Mouse (Mus musculus) hindbrain, embryonic 11.5 days (tissue): ENCODE data around the gene 1110008L16Rik. TPM values are rescaled to one million over a fixed set of nuclear protein-coding genes. Genes with fewer than 3 reads are reported as not detected.

Experiments used
- ATAC-seq: fragments of 200-750 bp; cut with Nextera tagmentation; 2 replicates; pipeline ENCODE4 v1.8.0; 2017; ENCODE audit warnings: mild to moderate bottlenecking, moderate TSS enrichment, moderate library complexity; ENCODE audit not compliant: low FRiP score
- DNase-seq: peaks from one replicate; pipeline ENCODE4 v3.0.0-alpha.2; 2015; ENCODE audit warnings: low spot score
- H3K27ac ChIP-seq: fragments of 300-500 bp; sonication (generic); 2 replicates; pipeline ENCODE4 v1.5.1; 2014; ENCODE audit warnings: mild to moderate bottlenecking, low read depth, low read length
- H3K27me3 ChIP-seq: fragments of 300-500 bp; sonication (generic); 2 replicates; pipeline ENCODE4 v1.6.1; 2014; ENCODE audit warnings: mild to moderate bottlenecking, low read length, moderate library complexity, mixed read lengths; ENCODE audit not compliant: control insufficient read depth, insufficient read depth
- H3K36me3 ChIP-seq: fragments of 300-500 bp; sonication (generic); 2 replicates; pipeline ENCODE4 v1.6.1; 2014; ENCODE audit warnings: mild to moderate bottlenecking, low read length, moderate library complexity, mixed read lengths; ENCODE audit not compliant: control insufficient read depth, insufficient read depth
- H3K4me1 ChIP-seq: fragments of 300-500 bp; sonication (generic); replicated peaks from 2 replicates; pipeline ENCODE4 v1.6.1; 2014; ENCODE audit warnings: low read length, mixed read lengths; ENCODE audit not compliant: control insufficient read depth, insufficient read depth
- H3K4me2 ChIP-seq: fragments of 300-500 bp; sonication (generic); replicated peaks from 2 replicates; pipeline ENCODE4 v1.6.1; 2014; ENCODE audit warnings: mild to moderate bottlenecking, low read depth, low read length
- H3K4me3 ChIP-seq: fragments of 300-500 bp; sonication (generic); 2 replicates; pipeline ENCODE4 v1.5.1; 2014; ENCODE audit warnings: low read depth, low read length
- H3K9ac ChIP-seq: fragments of 300-500 bp; sonication (generic); 2 replicates; pipeline ENCODE4 v1.6.1; 2014; ENCODE audit warnings: low read depth, low read length
- H3K9me3 ChIP-seq: fragments of 300-500 bp; sonication (generic); 2 replicates; pipeline ENCODE4 v1.6.1; 2016; ENCODE audit warnings: low read length; ENCODE audit not compliant: control insufficient read depth
- WGBS: fragments of 180-500 bp; shearing (Covaris S2); extraction: QIAGEN DNeasy Blood & Tissue Kit; methylation state at CpG from one replicate; pipeline ENCODE4 v1.1.7; 2014; 5-methylcytosine and 5-hydroxymethylcytosine counted together
- polyA plus RNA-seq: library from polyadenylated mRNA; unstranded; fragments of >200 nt; fragmentation: Nextera tagmentation; extraction: Ambion mirVana; gene quantifications from 2 replicates; pipeline ENCODE4 v1.2.1, GENCODE M21; 2014

Gene 1110008L16Rik
- polyA plus RNA-seq, 1 experiment from 2014 or later = 20.0 TPM

GRCm38 (mm10) chr12:55302485-55303441 lies 3.4 kb downstream of the 1110008L16Rik start, which contains the start of gene Ppp2r3c:
Ppp2r3c (minus strand) TSS chr12:55302998.
- WGBS = under 1% methylated on average over 55 of the region's 55 CpGs
- H3K9me3 ChIP-seq = no peaks in the 10 kb centered on the region

DNA sequence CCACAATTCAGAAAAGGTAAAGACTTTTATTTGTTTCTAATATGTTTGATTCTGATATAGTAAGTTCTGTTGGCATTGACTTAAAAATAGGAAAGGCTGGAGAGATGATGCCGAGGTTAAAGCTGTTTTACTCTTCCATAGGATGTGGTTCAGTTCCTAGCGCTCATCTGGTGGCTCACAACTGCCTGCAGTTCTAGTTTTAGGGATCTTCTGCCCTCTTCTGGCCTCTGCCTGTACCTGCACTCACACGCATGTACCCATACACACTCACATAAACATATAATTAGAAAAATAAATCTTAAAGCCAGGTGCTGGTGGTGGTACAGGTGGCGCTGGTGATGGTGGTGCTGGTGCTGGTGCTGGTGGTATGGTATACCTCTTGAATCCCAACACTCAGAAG lies 7.0 kb downstream of the 1110008L16Rik start:
- H3K4me2 ChIP-seq = no peak overlapping the region
- H3K4me3 ChIP-seq = no peak overlapping the region
- no peak overlapping the region for H3K27ac ChIP-seq
- DNase-seq (no peak), ATAC-seq (no peak)
- no peaks in the 10 kb centered on the region for H3K4me1 ChIP-seq
- no peaks in the 10 kb centered on the region for H3K36me3 ChIP-seq
- H3K9ac ChIP-seq = no peak overlapping the region
- WGBS = 98% methylated on average over 4 of the region's 4 CpGs
- no peaks in the 10 kb centered on the region for H3K27me3 ChIP-seq
- H3K9me3 ChIP-seq = no peaks in the 10 kb centered on the region

More at GRCm38 (mm10) chr12:55302485-55303441, 3.4 kb downstream of the 1110008L16Rik start, which contains the start of gene Ppp2r3c:
- Histone ChIP-seq H3K36me3 (no peaks in the 10 kb centered on the region), H3K27ac (peak within 1 kb of the TSS; percentile 78), H3K4me2 (peak within 1 kb of the TSS; percentile 72), H3K27me3 (no peaks in the 10 kb centered on the region), H3K4me1 (peaks cover 3% of the 10 kb centered on the region; the same call in 1 of the 2 replicates), H3K4me3 (peak within 1 kb of the TSS; percentile 66), H3K9ac (peak within 1 kb of the TSS; percentile 79)
- DNase-seq (peak; percentile 91), ATAC-seq (peak; percentile 92)

- no peak overlapping the region for H3K27ac ChIP-seq
- no peaks in the 10 kb centered on the region for H3K27me3 ChIP-seq
- H3K4me2 ChIP-seq = no peak overlapping the region
- H3K4me3 ChIP-seq = no peak overlapping the region
- no peaks in the 10 kb centered on the region for H3K9me3 ChIP-seq
- 76% methylated on average over 6 of the region's 6 CpGs for WGBS
- H3K36me3 ChIP-seq = no peaks in the 10 kb centered on the region
- ATAC-seq (no peak), DNase-seq (no peak)
- H3K9ac ChIP-seq = no peak overlapping the region
- H3K4me1 ChIP-seq = no peaks in the 10 kb centered on the region
Observed at GRCm38 (mm10) chr12:55307566-55307965, 8.2 kb downstream of the 1110008L16Rik start.

DNA sequence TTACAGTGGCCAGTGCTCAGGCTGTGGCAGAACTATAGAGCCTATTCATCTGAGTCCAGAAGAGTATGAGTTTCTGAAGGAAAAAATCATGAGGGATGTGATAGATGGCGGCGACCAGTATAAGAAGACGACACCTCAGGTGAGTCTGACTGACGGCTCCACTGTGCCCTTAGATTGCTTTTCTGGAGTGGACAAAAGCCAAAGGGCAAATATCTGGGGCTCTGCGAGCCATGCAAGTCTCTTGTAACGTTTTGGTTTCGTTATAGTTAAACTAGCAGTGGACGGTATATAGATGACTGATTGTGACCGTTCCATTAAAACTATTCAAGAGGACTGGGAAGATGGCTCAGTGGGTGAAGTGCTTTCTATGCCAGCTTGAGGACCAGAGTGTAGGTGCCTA lies 9.4 kb downstream of the 1110008L16Rik start:
- no peak overlapping the region for H3K27ac ChIP-seq
- no peak for ATAC-seq
- H3K4me3 ChIP-seq = no peak overlapping the region
- H3K27me3 ChIP-seq = no peaks in the 10 kb centered on the region
- H3K4me2 ChIP-seq = no peak overlapping the region
- no peak overlapping the region for H3K9ac ChIP-seq
- H3K9me3 ChIP-seq = no peaks in the 10 kb centered on the region
- 95% methylated on average over 9 of the region's 9 CpGs for WGBS
- H3K36me3 ChIP-seq = no peaks in the 10 kb centered on the region
- DNase-seq = no peak
- no peaks in the 10 kb centered on the region for H3K4me1 ChIP-seq

DNA sequence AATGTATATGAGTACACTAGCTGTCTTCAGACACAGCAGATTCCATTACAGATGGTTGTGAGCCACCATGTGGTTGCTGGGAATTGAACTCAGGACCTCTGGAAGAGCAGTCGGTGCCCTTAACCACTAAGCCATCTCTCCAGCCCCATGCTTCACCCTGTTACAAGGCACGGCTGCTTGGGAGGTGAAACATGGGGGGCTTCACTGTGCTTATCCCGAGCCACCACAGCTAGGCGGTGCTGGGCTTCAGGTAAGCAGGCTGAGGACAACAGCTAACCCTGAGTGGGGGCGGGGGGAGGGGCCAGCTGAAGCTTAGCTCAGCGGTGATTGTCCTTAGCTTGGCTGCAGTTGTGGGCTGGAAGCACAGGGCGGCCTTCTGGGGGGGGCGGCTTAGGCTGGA lies 10.1 kb downstream of the 1110008L16Rik start:
- Histone ChIP-seq H3K4me3 (no peak overlapping the region), H3K27ac (no peak overlapping the region), H3K27me3 (no peaks in the 10 kb centered on the region), H3K4me1 (no peaks in the 10 kb centered on the region), H3K36me3 (no peaks in the 10 kb centered on the region), H3K9ac (no peak overlapping the region), H3K4me2 (no peak overlapping the region), H3K9me3 (no peaks in the 10 kb centered on the region)
- DNase-seq = no peak
- ATAC-seq = no peak
- 73% methylated on average over 8 of the region's 8 CpGs for WGBS

DNA sequence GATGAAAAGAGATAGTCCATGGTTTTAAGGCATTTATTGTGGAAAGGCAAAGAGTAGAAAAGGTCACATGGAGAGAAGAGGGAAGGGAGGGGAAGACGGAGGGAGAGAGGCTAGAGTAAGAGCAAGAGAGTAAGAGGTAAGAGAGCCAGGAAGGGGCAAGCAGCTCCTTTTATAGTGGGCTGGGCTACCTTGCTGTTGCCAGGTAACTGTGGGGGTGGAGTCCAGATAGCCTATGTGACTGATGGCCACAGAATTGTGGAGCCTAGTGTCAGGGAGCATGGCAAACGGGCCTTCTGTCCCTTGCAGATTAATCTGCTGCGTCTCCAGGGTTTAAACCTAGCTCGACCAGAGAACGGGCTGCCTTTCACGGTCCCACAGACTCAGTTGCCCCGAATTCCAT lies 12.5 kb downstream of the 1110008L16Rik start:
- WGBS = 91% methylated on average over 7 of the region's 7 CpGs
- no peak overlapping the region for H3K9ac ChIP-seq

GRCm38 (mm10) chr12:55313901-55314300 lies 14.5 kb downstream of the 1110008L16Rik start:
- H3K4me3 ChIP-seq = no peak overlapping the region
- no peaks in the 10 kb centered on the region for H3K27me3 ChIP-seq
- DNase-seq (no peak), ATAC-seq (no peak)
- no peaks in the 10 kb centered on the region for H3K4me1 ChIP-seq
- no peak overlapping the region for H3K27ac ChIP-seq
- H3K36me3 ChIP-seq = no peaks in the 10 kb centered on the region
- no peak overlapping the region for H3K4me2 ChIP-seq
- 94% methylated on average over 5 of the region's 5 CpGs for WGBS
- H3K9ac ChIP-seq = no peak overlapping the region
- no peaks in the 10 kb centered on the region for H3K9me3 ChIP-seq

More for the DNA sequence above, 12.5 kb downstream of the 1110008L16Rik start:
- no peak for DNase-seq
- no peak overlapping the region for H3K27ac ChIP-seq
- ATAC-seq = no peak
- H3K36me3 ChIP-seq = no peaks in the 10 kb centered on the region
- no peak overlapping the region for H3K4me2 ChIP-seq
- no peaks in the 10 kb centered on the region for H3K9me3 ChIP-seq
- no peaks in the 10 kb centered on the region for H3K4me1 ChIP-seq
- H3K27me3 ChIP-seq = no peaks in the 10 kb centered on the region
- no peak overlapping the region for H3K4me3 ChIP-seq

- H3K9ac ChIP-seq = no peak overlapping the region
- H3K36me3 ChIP-seq = no peaks in the 10 kb centered on the region
- 52% methylated on average over 5 of the region's 5 CpGs for WGBS
- ATAC-seq (no peak), DNase-seq (peak; percentile 85)
- no peaks in the 10 kb centered on the region for H3K4me1 ChIP-seq
- H3K4me3 ChIP-seq = no peak overlapping the region
- no peak overlapping the region for H3K27ac ChIP-seq
- no peaks in the 10 kb centered on the region for H3K27me3 ChIP-seq
- no peak overlapping the region for H3K4me2 ChIP-seq
- no peaks in the 10 kb centered on the region for H3K9me3 ChIP-seq
Observed at GRCm38 (mm10) chr12:55315192-55315591, 15.8 kb downstream of the 1110008L16Rik start.
